Mouse (Mus musculus) thymus, adult 2 months (tissue): Measurements from ENCODE around the gene Macrod2.

ENCODE experiments used
- CTCF ChIP-seq: fragments of 200-500 bp; IDR thresholded peaks from 2 replicates; pipeline ENCODE4 v1.5.1; 2012; ENCODE audit warnings: mild to moderate bottlenecking, control low read depth, low read length, moderate library complexity, borderline replicate concordance; ENCODE audit not compliant: control insufficient read depth, poor library complexity, insufficient read depth; ENCODE audit errors: extremely low read depth
- POLR2A ChIP-seq: fragments of 200-500 bp; IDR thresholded peaks from 2 replicates; pipeline ENCODE4 v1.6.1; 2012; ENCODE audit warnings: mild to moderate bottlenecking, low read length, control low read depth, moderate library complexity; ENCODE audit not compliant: control insufficient read depth, poor library complexity, insufficient read depth; ENCODE audit errors: extremely low read depth

DNA sequence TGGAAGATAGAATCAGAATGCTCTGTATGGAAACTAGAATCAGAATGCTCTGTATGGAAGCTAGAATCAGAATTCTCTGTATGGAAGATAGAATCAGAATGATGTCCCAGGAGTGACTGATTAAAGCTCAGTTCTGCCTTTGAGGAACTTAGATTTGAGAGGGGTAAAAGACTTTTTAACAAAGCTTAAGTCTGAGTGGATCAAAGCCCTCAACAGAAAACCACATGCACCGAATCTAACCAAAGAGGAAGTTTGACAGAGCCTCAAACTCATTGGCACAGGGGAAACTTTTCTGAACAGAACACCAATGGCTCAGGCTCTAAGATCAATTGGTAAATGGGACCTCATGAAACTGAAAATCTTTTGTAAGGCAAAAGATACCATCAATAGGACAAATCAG is 885.7 kb downstream of the Macrod2 start:
- no peak for TF ChIP-seq CTCF
- no peak for TF ChIP-seq POLR2A
